Mouse (Mus musculus) kidney, adult 8-10 months (tissue): ENCODE results near the gene Evx2.

Source experiments
- DNase-seq, 2 experiments: peaks; one replicate each; pipeline ENCODE4 v3.0.0; 2022

Evx2 gene

DNA sequence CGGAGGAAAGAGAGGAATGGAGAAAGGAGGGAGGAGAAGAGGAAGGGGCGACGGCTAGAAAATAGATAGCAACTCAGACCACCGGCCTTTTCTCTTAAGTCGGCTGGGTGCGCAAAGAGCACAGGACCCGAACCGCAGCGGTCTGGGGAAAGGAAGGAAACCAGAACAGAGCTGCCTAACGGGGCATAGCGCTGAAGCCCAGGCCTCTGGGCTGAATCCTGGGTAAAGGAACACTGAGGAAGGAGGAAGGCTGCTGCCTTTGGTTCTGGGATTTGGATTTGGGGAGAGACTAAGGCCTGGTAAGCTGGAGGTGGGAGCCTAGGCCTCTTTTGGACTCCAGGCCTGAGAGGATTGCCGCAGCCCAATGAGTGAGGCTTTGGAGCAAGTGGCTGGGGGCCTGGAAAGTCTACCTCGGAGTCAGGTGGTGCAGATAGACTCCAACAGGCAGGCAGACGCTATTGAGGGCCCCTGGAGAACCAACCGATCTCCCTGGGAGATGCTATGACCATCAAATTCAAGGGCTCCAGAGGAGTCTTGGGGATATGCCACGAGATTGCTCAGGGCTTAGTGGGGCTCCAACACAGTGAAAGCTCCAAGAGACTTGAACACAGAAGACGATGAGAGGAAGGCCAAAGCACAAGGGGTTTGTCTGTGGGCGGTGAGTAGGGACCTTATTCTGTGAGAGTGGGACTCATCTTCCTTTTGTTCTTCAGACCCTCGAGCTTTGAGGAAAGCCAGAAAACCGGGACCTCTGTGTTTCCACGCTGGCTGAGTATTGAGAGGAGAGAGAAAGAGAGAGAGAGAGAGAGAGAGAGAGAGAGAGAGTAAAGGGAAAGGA lies 21.4 kb upstream of the Evx2 start:
- DNase-seq = no peak

DNA sequence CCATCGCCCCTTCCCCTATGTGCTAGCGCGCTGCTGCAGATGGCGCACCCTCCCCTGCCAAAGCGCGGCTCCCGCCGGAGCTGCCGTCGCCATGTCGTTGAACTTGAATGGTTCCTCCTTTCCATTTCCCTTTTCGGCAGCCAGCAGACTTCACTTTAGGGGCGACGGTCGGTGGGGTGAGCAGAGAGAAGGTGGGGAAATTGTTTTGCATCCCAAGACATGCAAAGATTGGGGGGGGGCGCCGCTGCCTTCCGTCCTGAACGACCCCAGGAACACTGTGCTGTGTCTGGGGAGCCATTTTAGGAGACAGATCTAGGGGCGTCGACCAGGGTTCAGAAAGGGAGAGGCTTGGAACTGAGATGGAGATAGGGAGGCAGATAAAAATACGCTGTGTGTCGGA lies 20.6 kb upstream of the Evx2 start:
- no peak for DNase-seq

DNA sequence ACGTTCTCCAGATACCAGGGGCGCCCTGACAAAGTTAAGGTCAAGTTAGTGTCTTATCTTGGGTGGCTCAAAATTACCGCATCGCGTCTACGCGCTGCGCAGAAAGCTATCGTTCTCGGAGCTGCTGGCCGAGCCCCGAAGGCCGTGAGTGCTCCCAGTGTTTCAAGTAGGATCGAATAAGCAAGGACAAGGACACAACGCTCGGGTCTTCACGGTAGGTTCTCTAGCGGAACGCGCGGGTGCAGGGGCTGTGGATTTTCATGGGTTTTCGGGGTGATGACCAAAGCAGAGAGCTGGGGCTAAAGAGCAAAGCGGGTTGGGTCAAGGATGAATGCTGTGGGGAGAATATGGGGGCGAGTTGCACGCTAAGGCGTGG lies 20.2 kb upstream of the Evx2 start:
- DNase-seq = no peak

DNA sequence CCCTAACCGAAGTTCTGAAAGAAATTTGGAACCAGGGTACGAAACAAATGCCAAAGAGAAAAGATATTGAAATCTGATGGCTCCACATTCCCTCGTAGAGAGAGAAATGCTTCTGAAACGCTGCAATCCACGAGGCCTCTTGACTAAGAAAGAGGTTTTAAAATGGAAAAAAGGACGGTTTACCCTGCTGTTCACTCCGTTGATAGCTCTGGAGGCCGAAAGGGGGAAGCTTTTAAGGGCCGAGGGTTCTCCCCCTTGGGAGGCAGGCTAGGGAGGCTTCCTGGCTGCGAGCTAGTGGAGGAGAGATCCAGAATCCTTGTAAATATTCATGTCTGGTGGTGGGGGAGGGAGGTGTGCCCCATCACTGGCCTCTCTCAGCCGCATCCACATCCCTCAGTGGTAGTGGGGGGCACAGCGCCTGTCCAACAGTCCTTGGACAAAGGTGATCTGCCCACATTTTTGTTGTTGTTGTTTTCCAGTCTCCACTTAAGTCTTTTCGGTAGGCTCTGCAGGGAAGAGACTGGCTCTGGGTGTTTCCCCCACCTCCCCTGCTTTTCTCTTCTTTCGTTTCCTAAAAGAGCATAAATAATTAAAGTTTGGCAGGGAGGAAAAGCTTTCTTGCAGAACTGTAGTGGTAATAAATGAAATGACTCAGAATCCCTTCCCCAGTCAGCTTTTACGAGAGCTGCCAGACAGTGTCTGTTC lies 19.7 kb upstream of the Evx2 start, which contains the start of gene Hoxd11:
Gene Hoxd11 (plus strand): TSS at position 667 of the 705 bp plus-strand sequence.
- DNase-seq = no peak

DNA sequence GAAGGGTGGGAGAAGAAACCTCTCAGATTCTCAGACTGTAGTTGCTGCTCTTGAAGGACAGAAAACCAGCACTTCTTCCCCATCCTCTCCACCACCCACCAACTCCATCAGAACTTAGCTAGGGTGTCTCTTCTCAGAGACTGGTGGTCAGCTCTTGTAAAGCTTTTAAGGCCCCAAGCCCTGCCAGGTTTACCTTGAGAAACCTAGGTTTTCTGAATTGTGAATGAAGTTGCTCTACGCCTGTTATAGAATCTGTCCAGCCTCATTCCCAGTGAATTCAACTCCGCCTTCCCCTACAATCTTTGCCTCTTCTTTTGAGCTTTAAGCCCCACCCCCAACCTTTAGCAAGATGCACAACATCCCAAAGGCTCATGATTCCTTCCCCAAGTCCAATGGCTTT lies 17.7 kb upstream of the Evx2 start:
- no peak for DNase-seq

DNA sequence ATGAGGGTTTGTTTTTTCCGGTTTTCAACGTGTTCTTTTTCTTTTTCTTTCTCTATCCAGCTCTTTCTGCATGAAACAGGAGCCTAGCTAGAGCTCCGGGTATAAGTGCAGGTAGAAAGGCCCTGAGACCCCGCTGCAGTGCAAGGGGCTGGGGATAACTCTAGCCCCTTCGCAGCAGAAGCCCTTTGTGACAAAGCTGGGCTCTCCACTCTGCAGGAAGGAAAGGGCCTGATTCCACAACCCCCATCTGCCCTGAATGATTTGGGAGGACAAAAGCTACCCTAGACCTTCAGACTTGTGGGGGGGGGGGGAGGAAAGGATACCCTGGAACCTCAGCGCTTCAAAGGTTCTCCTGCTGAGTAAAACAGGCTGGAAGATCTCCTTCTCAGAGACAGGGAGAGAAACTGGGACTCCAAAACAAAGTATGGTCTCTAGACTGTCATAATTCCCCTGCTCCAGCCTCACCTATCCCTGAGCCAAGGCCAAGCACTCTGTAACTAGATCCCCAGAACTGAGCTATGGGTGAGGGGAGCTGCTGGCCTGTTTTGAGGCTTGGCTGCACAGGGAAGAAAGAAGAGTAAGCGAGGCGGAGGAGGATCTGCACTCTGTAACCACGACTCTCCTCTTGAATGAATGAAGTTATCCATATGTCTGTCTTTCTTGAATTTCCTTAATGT lies 17.2 kb upstream of the Evx2 start:
- no peak for DNase-seq

DNA sequence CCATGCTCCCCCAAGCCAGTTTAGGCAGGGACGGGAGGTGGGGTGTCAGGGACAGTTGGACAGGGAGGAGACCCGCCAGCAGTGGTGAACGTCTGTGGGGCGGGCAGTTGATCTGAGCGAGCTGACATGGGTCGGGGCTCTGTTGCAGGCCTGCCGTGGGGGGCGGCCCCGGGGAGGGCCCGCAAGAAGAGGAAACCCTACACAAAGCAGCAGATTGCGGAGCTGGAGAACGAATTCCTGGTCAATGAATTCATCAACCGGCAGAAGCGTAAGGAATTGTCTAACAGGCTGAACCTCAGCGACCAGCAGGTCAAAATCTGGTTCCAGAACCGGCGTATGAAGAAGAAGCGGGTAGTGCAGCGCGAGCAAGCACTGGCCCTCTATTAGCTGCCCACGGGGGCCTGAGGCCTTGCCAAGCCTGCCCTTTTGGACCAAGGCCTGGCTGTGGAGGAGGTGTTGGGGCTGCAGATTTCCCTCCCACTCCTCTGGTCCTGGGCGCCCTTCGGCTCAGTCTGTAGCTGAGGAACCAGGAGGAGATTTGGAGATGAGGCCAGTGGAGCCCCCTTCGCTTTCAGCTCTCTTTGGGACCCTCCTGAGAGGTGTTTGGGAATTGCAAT lies 16.4 kb upstream of the Evx2 start:
- DNase-seq = no peak

DNA sequence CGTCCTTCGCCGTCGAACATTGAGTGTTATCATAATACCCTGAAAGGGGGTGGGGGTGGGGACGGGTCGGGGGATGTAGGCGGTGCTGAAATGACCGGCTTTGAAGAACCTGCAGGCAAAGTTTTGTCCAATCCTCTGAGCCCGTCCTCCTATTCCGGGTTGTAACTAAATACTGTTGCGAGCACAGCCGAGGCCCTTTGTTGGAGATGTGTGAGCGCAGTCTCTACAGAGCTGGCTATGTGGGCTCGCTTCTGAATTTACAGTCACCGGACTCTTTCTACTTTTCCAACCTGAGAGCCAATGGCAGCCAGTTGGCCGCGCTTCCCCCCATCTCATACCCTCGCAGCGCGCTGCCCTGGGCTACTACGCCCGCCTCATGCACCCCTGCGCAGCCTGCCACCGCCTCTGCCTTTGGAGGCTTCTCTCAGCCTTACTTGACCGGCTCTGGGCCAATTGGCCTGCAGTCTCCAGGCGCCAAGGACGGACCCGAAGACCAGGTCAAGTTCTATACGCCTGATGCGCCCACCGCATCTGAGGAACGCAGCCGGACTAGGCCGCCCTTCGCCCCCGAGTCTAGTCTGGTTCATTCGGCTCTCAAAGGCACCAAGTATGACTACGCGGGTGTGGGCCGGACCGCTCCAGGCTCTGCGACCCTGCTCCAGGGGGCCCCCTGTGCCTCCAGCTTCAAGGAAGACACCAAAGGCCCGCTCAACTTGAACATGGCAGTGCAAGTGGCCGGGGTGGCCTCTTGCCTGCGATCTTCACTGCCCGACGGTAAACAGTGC lies 15.7 kb upstream of the Evx2 start, which contains the start of gene Hoxd12:
Gene Hoxd12 (plus strand): TSS at position 133 of the 785 bp plus-strand sequence.
- no peak for DNase-seq

DNA sequence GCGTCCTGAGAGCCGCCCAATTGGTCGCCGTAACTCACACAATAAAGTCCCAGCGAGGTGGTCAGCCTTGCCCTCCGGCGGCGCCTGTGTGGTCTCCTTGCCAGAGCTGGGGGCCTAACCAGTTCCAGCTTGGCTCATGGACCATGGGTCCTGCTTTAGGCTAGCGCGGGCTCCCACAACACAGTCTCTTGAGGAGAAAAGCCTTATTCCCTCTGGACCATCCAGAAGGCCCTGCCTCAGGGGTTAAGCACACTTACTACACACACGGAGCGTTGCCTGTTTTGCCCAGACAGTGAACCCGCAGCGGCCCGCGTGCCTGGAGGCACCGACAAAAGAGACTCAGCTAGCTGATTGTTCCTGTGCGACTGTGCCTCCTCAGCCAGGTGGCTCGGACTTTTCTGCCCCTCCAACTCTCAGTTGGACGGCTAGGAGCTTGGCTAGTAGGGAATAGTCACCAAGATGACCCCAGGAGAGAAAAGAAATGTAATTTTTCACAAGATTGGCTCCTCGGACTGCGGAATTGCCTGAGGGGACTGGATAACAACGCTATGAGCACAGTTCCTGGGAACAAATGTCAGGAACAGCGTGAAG lies 14.6 kb upstream of the Evx2 start:
- DNase-seq = peak in 1 of 2 experiments; percentile 0

DNA sequence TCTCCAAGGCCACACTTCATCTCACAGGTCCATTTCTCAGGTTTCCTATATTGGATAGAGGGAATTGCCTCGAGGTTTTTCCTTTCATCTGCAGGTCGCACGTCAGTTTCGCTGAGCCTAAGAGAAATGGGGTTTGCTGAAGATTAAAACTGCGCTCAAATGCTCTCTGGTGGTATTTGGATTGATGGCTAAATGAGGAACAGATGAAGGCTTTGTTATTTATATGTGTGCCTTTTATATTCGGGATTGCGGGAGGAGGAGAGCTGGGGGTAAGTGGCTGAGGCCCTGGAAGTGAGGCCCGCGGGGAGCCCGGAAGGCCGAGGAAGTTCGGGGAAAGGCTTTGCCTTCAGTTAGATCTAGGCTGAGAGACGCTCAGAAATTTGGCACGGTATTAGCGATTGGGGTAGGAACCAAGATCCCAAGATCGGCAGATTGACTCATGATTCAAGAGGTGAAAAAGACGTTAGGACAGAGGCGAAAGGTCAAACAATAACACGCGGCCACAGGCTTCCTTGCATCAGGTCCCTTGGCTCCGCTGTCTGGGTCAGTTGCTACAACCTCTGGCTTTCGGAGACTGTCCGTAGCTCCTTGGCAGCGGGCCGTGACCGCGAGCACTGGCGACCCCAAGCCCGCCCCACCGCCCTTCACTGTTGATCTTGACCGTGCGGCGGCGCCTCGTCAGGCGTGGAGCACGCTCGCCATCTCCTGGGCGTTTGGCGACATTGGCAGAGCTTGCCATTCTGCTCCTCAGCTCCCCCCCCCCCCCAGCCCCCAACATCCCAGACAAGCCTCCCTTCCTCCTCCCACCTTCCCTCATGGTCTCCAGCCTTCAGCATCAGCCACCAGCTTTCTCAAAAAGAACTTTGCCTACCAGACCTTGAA lies 13.4 kb upstream of the Evx2 start:
- peak in 1 of 2 experiments; percentile 46 for DNase-seq

DNA sequence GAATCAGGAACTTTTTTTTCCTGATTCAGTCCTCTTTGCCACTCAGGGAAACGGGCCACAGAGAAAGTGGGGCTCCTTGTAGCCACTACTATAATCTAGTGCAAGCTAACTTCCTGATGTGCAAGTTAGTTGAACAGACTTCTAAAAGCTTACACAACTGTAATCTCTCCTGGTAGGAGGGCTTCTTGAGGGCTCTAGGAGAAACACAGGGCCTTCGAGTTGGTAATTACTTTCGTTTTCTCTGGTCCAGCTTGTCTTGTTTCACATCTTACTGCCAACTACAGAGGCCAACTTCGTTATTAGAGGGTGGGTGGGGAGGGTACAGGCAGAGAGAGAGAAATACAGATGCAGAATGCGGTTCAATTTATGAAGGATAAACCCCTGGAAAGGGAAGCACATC lies 12.5 kb upstream of the Evx2 start:
- DNase-seq = no peak

DNA sequence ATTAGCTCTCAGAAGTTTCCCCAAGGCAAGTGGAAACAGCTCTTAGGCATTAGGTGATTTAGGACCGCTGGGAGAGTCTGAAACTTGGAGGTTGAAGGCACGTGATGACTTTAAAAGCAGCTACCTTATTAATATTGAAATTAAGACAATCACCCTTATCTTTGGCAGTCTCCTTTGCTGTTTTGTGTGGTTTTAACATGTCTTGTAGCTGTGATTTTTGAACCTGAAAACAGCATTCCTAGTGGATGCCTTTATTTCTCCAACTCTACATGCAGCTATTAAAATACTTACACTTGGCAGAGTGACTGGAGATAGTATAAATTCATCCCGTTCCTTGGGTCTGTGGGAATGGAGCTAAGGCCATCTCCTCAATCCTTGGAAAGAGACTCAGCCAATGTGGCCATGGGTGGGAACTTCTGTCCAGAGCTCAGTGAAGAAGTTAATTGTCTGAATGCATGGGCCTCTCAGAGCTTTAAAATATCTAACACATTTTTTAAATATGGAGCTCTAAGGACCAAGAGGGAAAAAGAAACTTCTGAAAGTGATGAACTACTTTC lies 11.4 kb upstream of the Evx2 start:
- DNase-seq = no peak

DNA sequence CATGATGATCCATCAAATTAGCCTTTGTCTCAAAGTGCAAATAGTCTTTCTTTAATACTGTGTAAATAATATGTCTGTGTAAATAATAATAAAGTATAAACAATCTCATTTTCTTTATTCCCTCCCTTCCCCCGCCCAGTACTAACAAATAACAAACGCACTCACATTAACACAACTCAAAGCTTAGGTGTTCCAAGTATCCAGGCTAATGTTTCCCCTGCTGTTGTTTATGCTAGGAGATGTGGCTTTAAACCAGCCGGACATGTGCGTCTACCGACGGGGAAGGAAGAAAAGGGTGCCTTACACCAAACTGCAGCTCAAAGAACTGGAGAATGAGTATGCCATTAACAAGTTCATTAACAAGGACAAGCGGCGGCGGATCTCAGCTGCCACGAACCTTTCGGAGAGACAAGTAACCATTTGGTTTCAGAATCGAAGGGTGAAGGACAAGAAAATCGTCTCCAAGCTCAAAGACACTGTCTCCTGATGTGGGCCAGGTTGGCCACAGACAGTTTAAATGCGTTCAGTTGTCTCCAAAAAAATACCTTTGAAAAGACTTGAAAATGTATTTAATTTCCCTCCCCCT lies 10.4 kb upstream of the Evx2 start:
- DNase-seq = no peak

DNA sequence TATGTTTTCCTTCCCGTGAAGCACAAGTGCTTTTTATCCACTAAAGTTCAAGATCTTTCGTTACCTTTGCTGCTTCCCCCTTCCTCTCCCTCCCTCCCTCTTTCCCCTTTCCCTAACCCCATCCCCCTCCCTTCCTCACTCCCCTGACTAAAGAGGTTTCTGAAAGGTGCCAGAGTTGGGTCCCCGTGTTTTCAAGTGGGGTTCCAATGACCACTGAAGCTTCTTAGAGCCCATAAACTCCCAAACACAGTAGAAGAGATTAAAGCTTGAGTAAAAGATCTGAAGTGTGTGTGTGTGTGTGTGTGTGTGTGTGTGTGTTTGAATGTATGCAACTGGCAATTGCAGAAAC lies 9.8 kb upstream of the Evx2 start:
- DNase-seq = no peak

DNA sequence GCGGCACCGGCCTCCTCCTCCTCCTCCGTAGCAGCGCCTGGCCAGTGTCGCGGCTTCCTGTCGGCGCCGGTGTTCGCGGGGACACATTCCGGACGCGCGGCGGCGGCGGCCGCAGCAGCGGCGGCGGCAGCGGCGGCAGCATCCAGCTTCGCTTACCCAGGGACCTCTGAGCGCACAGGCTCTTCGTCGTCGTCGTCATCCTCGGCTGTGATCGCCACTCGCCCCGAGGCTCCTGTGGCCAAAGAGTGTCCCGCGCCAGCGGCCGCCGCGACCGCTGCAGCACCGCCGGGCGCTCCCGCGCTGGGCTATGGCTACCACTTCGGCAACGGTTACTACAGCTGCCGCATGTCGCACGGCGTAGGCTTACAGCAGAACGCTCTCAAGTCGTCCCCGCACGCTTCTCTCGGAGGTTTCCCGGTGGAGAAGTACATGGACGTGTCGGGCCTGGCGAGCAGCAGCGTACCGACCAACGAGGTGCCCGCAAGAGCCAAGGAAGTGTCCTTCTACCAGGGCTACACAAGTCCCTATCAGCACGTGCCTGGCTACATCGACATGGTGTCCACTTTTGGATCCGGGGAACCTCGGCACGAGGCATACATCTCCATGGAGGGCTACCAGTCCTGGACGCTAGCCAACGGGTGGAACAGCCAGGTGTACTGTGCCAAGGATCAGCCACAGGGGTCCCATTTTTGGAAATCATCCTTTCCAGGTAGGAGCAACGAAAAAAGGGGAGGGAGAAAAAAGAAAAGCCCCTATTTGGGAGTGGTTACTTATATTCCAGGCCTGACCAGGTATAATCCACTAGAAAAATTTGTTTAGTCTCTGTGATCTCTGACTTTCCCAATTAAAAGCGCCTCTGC lies 9.2 kb upstream of the Evx2 start:
- DNase-seq = no peak

DNA sequence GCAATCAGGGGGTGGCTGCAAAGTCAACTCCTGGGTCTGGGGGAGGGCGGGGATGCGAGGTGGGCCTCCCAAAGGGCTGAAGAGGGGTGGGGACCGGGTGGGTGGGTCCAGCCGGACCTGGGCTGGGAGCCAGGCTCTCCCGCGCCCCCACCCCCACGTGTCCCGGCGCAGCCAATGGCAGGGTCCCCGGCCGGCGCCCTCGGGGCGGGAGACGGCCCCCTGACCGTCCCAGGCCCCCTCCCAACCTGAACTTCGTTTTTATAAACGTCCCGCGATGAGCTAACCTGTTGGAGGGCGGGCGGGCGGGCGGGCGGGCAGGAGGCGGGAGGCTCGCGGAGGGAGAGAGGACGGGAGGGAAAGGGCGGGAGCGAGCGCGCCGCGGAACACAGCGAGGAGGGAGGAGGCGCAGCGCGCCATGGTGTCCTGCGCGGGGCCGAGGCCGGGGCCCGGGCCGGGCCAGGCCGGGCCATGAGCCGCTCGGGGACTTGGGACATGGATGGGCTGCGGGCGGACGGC lies 8.5 kb upstream of the Evx2 start, which contains the start of gene Hoxd13:
Gene Hoxd13 (plus strand): TSS at position 469 of the 516 bp plus-strand sequence.
- DNase-seq = no peak

DNA sequence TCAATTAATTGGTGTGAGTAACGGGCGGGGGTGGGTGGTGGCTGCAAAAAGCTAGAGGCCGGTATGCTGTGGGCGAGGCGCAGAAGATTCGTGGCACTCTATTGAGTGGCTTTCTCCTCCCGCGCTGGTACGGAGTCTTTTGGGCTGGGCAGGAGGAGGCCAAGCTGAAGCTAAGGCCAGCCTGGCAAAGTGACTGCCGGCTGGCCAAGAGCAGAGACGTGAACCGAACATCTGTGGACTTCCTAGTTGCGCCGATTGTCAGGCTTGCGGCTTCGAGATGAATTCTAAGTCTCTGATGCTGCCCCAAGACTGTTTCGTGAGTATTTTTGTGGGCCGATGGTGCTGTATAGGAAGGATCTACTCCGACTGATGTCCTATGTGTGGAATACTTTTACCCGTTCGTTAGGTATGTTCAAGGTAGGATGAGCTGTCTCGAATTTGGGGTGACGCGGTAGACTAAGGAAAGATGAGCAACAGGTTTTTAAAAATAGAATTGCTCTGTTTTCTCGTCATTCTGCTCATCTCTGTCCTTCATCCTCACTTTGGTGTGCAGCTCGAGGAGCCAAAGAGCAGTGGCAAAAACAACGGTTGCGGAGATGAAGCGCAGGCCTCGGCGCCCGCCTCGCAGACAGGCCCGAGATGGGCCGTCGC lies 8.0 kb upstream of the Evx2 start:
- DNase-seq = no peak

DNA sequence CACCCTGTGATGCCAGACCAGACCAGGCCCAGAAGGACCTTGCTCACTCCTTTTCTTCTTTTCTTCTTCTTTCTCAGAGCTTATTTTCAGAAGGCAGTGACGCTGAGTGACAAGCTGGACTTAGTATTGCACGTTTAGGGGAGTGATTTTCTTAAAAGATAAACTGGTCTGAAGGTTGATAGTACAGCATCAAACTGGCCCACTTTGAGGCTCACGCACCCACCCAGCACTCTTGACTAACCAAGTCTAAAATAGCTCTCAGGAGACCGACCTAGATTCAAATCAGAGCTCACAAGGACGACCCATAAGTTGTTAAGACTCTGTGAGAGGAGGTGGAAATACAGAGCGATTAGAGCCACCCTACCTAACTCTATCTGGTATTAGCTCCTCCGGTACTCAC lies 7.1 kb upstream of the Evx2 start:
- no peak for DNase-seq
